Mouse (Mus musculus): ENCODE data around the gene Pcsk5.

GRCm38 (mm10) chr19:17799419-17800185, 37.8 kb downstream of the Pcsk5 start:
- no peak for TF ChIP-seq CTCF (IDR thresholded peaks at IDR 0.05; ENCODE audit: extremely low read depth, insufficient read length, insufficient replicate concordance, low read depth, low read length)
- TF ChIP-seq POLR2A (IDR thresholded peaks at IDR 0.05; ENCODE audit: low read depth, low read length) = no peak
